Mouse (Mus musculus): Measurements from ENCODE around the gene Rfk. TPM values are rescaled to one million over a fixed set of nuclear protein-coding genes. Genes with fewer than 3 reads are reported as not detected.

Gene Rfk
- 41.7 and 51.8 TPM in 2 replicates for total RNA-seq (2014; rRNA removed)
- 56.2 and 83.1 TPM in 2 replicates for polyA plus RNA-seq (2015; fragmentation: Nextera tagmentation; extraction: Ambion mirVana)

DNA sequence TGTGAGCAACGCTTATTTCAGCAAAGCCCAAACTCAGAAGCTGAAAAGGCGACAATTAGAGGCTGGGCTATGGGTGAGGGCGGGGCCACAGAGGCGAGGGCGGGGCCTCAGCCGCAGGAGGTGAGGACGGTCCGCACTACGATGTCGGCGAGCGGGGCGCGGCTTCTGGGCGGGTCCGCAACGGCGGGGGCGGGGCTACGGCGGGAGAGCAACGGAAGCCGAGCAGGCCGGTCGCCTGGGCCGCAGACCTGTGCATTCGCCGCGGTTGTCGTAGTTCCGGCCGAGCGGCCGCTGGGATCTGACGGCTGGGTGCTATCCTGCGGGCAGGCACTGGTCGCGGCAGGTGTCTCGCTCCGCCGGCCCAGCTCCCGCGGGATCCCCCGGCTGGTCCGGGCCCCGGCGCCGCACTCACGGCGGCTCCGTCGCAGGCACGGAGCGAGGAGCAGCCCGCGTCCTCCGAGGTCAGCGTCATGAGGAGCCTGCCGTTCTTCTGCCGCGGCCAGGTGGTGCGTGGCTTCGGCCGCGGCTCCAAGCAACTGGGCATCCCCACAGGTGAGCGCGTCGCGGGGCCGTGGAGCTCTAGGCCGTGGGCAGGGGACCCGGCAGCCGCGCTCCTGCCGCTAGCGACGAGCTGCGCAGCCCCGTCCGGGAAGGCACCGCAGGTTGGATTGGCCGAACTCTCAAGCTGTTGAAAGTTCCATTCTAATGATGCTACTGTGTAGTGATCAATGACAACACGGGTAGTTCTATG lies at the start of gene Rfk:
Rfk (plus strand) TSS at position 203 of the 751 bp plus-strand sequence.
- H3K9ac ChIP-seq, result peak within 1 kb of the TSS; percentile 88
- H3K9me3 ChIP-seq (ENCODE audit: low read length), result no peaks in the 10 kb centered on the region
- no peak for TF ChIP-seq CTCF (IDR thresholded peaks at IDR 0.05; ENCODE audit: low read depth)
- 4% methylated on average over 80 of the region's 83 CpGs for WGBS
- peak within 1 kb of the TSS; percentile 75 for H3K27ac ChIP-seq (ENCODE audit: low read depth, low read length)
- ATAC-seq (peak; percentile 95), DNase-seq (peak; percentile 86)
- peak within 1 kb of the TSS; percentile 93 for H3K4me3 ChIP-seq (ENCODE audit: low read depth, low read length)
- H3K27me3 ChIP-seq (ENCODE audit: insufficient read depth, low read length), result no peaks in the 10 kb centered on the region
- H3K36me3 ChIP-seq (ENCODE audit: insufficient read depth), result peaks cover 14% of the 10 kb centered on the region; the same call in 1 of the 2 replicates
- peak within 1 kb of the TSS; percentile 71 for H3K4me2 ChIP-seq (ENCODE audit: low read depth)
- H3K4me1 ChIP-seq (ENCODE audit: insufficient read depth), result peaks cover 7% of the 10 kb centered on the region; the same call in 1 of the 2 replicates

- no peak for DNase-seq
- no peak for ATAC-seq
- Histone ChIP-seq H3K4me3 (ENCODE audit: low read depth, low read length) (no peak overlapping the region), H3K9me3 (ENCODE audit: low read length) (no peaks in the 10 kb centered on the region), H3K9ac (no peak overlapping the region), H3K36me3 (ENCODE audit: insufficient read depth) (no peaks in the 10 kb centered on the region), H3K27me3 (ENCODE audit: insufficient read depth, low read length) (no peaks in the 10 kb centered on the region), H3K27ac (ENCODE audit: low read depth, low read length) (no peak overlapping the region), H3K4me2 (ENCODE audit: low read depth) (no peak overlapping the region), H3K4me1 (ENCODE audit: insufficient read depth) (no peaks in the 10 kb centered on the region)
- TF ChIP-seq CTCF (IDR thresholded peaks at IDR 0.05; ENCODE audit: low read depth), result no peak
- WGBS, result 95% methylated on average over 7 of the region's 7 CpGs
Measured at GRCm38 (mm10) chr19:17344881-17345280, 49.0 kb upstream of the Rfk start.

- 96% methylated on average over 3 of the region's 3 CpGs for WGBS
- TF ChIP-seq CTCF (IDR thresholded peaks at IDR 0.05; ENCODE audit: low read depth), result no peak
Measured at GRCm38 (mm10) chr19:17346716-17347474, 46.9 kb upstream of the Rfk start.

GRCm38 (mm10) chr19:17347852-17348251 lies 46.0 kb upstream of the Rfk start:
- no peak overlapping the region for H3K4me3 ChIP-seq (ENCODE audit: low read depth, low read length)
- DNase-seq, result no peak

More at GRCm38 (mm10) chr19:17346716-17347474, 46.9 kb upstream of the Rfk start:
- H3K27ac ChIP-seq (ENCODE audit: low read depth, low read length), result no peak overlapping the region
- no peaks in the 10 kb centered on the region for H3K36me3 ChIP-seq (ENCODE audit: insufficient read depth)
- H3K9ac ChIP-seq, result no peak overlapping the region
- no peaks in the 10 kb centered on the region for H3K9me3 ChIP-seq (ENCODE audit: low read length)
- H3K4me3 ChIP-seq (ENCODE audit: low read depth, low read length), result no peak overlapping the region
- no peak for DNase-seq
- H3K27me3 ChIP-seq (ENCODE audit: insufficient read depth, low read length), result no peaks in the 10 kb centered on the region
- H3K4me2 ChIP-seq (ENCODE audit: low read depth), result no peak overlapping the region
- no peak for ATAC-seq
- H3K4me1 ChIP-seq (ENCODE audit: insufficient read depth), result no peaks in the 10 kb centered on the region

DNA sequence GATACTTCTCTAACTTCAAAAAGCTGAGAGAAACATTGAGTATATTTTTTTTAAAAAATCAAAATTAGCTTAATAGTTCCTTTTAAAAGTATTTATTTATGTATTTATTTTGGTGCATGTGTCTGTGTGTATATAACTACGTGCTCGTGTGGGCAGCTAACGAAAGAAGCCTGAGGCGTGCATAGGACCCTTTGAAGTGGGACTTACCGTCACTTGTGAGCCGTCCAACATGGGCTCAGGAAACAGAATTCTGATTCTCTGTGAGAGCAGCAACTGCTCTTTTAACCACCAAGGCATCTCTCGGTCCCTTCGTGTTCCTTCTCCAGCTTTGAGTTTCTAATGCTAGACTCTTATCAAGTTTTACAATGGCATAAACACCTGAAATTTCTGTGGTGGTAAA lies 40.1 kb upstream of the Rfk start:
- no peak overlapping the region for H3K9ac ChIP-seq
- H3K27me3 ChIP-seq (ENCODE audit: insufficient read depth, low read length), result peaks cover 13% of the 10 kb centered on the region; the same call in 1 of the 2 replicates
- H3K4me1 ChIP-seq (ENCODE audit: insufficient read depth), result 0 out of 2 replicates have a peak, but pooled peaks cover 3% of the 10 kb centered on the region
- no peak overlapping the region for H3K4me3 ChIP-seq (ENCODE audit: low read depth, low read length)
- no peak overlapping the region for H3K4me2 ChIP-seq (ENCODE audit: low read depth)
- TF ChIP-seq CTCF (IDR thresholded peaks at IDR 0.05; ENCODE audit: low read depth), result no peak
- H3K36me3 ChIP-seq (ENCODE audit: insufficient read depth), result no peaks in the 10 kb centered on the region
- 69% methylated on average over 8 of the region's 8 CpGs for WGBS
- no peaks in the 10 kb centered on the region for H3K9me3 ChIP-seq (ENCODE audit: low read length)
- ATAC-seq (no peak), DNase-seq (no peak)
- H3K27ac ChIP-seq (ENCODE audit: low read depth, low read length), result no peak overlapping the region

More at GRCm38 (mm10) chr19:17347852-17348251, 46.0 kb upstream of the Rfk start:
- Histone ChIP-seq H3K4me1 (ENCODE audit: insufficient read depth) (no peaks in the 10 kb centered on the region), H3K9me3 (ENCODE audit: low read length) (no peaks in the 10 kb centered on the region), H3K27ac (ENCODE audit: low read depth, low read length) (no peak overlapping the region), H3K4me2 (ENCODE audit: low read depth) (no peak overlapping the region), H3K9ac (no peak overlapping the region), H3K27me3 (ENCODE audit: insufficient read depth, low read length) (no peaks in the 10 kb centered on the region), H3K36me3 (ENCODE audit: insufficient read depth) (no peaks in the 10 kb centered on the region)
- WGBS, result 86% methylated on average over 2 of the region's 2 CpGs
- ATAC-seq, result no peak
- TF ChIP-seq CTCF (IDR thresholded peaks at IDR 0.05; ENCODE audit: low read depth), result no peak

GRCm38 (mm10) chr19:17354362-17354761 lies 39.5 kb upstream of the Rfk start:
- H3K9ac ChIP-seq, result no peak overlapping the region
- H3K27ac ChIP-seq (ENCODE audit: low read depth, low read length), result no peak overlapping the region
- DNase-seq (no peak), ATAC-seq (no peak)
- 80% methylated on average over 4 of the region's 4 CpGs for WGBS
- 0 out of 2 replicates have a peak, but pooled peaks cover 3% of the 10 kb centered on the region for H3K4me1 ChIP-seq (ENCODE audit: insufficient read depth)
- H3K9me3 ChIP-seq (ENCODE audit: low read length), result no peaks in the 10 kb centered on the region
- no peak overlapping the region for H3K4me2 ChIP-seq (ENCODE audit: low read depth)
- no peak overlapping the region for H3K4me3 ChIP-seq (ENCODE audit: low read depth, low read length)
- no peak for TF ChIP-seq CTCF (IDR thresholded peaks at IDR 0.05; ENCODE audit: low read depth)
- no peaks in the 10 kb centered on the region for H3K36me3 ChIP-seq (ENCODE audit: insufficient read depth)
- peaks cover 13% of the 10 kb centered on the region; the same call in 1 of the 2 replicates for H3K27me3 ChIP-seq (ENCODE audit: insufficient read depth, low read length)
